Mouse (Mus musculus): ENCODE data around the gene Nsf. TPM values are rescaled to one million over a fixed set of nuclear protein-coding genes. Genes with fewer than 3 reads are reported as not detected.
A peak's percentile ranks its signal among the peaks of the same experiment; 100 is the strongest.

The Nsf gene
- total and polyA plus RNA-seq, 3 experiments: 16.5 to 28.7 (median 26.9) TPM

DNA sequence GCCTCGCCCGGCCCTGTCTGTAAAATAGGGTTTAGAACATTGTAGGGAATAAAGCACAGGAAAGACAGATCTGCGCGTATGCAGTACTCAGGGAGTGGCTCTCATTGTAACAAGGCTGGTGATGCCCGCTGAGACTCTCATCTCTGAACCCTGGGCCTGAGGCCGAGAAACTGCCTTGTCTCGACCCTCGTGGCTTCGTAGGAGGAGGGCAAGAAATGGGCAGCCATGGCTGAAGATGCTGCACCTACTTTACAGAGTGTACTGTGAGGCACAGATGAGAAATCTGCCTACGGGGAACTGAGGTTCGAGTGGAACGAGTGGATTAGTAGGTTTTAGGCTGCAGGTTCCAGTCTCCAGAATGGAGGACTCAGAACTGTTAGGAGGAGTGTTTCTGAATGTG is 143.2 kb downstream of the Nsf start:
- Histone ChIP-seq H3K9ac (ENCODE audit: low read depth, low read length) (no peak overlapping the region), H3K4me3 (no peak overlapping the region; the same call in 1 of the 2 replicates), H3K79me2 (replicated peaks; ENCODE audit: control insufficient read depth, insufficient read depth, low read length) (no peaks in the 10 kb centered on the region), H3K27ac (no peak overlapping the region), H3K27me3 (ENCODE audit: control insufficient read depth, insufficient read depth, low read length) (peaks cover 14% of the 10 kb centered on the region), H3K4me1 (ENCODE audit: control insufficient read depth, insufficient read depth, low read length) (peaks cover 2% of the 10 kb centered on the region; the same call in 1 of the 2 replicates), H3K36me3 (ENCODE audit: control insufficient read depth, insufficient read depth, low read length) (no peaks in the 10 kb centered on the region)
- 40% methylated on average over 12 of the region's 12 CpGs for WGBS
- no peak for DNase-seq
- intact Hi-C loops (cut with DNase I): no loop called here
- TF ChIP-seq EP300 (IDR thresholded peaks at IDR 0.05; ENCODE audit: insufficient read depth, low read depth, low read length) (no peak), POLR2A (IDR thresholded peaks at IDR 0.05; ENCODE audit: insufficient read depth, low read depth, low read length) (no peak)

DNA sequence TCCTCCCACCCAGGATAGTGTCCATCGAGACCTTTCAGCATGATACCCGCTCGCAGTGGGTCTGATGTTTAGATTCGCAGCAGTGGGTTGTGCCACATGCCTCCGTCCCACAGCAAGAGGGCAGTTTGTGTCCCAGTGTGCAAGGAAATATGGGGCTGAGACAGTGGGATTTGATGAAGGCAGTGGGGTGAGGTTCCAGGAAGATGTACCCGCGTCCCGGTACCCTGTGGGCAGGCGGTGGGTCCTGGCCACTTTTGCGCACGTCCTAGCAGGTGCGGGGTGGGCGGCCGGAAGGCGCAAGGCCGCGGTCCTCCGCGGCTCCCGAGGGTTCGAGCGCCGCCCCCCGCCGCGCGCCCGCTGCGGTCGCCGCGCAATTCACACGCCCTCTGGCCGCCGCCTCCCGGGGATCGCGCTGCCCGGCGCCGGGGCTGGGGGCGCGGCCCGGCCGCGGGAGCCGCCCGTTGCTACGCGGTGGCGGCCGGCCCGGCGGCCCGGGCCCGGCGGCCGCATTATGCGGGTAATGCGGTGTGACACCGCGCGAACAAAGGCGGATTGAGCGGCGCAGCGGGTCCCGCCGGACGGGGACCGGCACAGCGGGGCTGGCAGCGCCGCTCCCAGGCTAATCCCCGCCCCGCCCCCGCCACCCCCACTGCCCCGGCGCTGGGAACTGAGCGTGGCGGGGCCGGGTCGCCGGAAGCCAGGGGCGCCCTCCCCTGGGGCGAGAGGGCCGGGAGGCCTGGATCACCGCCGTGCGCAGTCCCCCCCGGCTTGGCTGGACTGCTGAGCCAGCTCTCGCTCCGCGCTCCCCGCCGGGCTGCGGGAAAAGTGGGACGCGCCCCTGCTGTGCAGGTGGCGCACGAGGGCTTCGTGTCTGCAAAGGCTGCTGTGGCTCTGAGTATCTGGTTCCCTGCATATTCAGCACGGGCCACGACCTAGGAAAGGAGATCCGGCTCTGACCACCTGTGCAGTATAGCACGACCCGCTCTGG is 144.0 kb downstream of the Nsf start:
- Histone ChIP-seq H3K9ac (ENCODE audit: low read depth, low read length) (no peak overlapping the region), H3K79me2 (replicated peaks; ENCODE audit: control insufficient read depth, insufficient read depth, low read length) (no peaks in the 10 kb centered on the region), H3K36me3 (ENCODE audit: control insufficient read depth, insufficient read depth, low read length) (no peaks in the 10 kb centered on the region), H3K4me1 (ENCODE audit: control insufficient read depth, insufficient read depth, low read length) (peaks cover 2% of the 10 kb centered on the region; the same call in 1 of the 2 replicates), H3K4me3 (peak overlapping the region; percentile 44), H3K27ac (no peak overlapping the region), H3K27me3 (ENCODE audit: control insufficient read depth, insufficient read depth, low read length) (peaks cover 14% of the 10 kb centered on the region)
- 4% methylated on average over 92 of the region's 107 CpGs for WGBS
- TF ChIP-seq CTCF (IDR thresholded peaks at IDR 0.05) (no peak), EP300 (IDR thresholded peaks at IDR 0.05; ENCODE audit: insufficient read depth, low read depth, low read length) (no peak), POLR2A (IDR thresholded peaks at IDR 0.05; ENCODE audit: insufficient read depth, low read depth, low read length) (no peak)
- intact Hi-C loops (cut with DNase I): no loop called here
- DNase-seq: peak in 1 of 2 experiments; percentile 21

DNA sequence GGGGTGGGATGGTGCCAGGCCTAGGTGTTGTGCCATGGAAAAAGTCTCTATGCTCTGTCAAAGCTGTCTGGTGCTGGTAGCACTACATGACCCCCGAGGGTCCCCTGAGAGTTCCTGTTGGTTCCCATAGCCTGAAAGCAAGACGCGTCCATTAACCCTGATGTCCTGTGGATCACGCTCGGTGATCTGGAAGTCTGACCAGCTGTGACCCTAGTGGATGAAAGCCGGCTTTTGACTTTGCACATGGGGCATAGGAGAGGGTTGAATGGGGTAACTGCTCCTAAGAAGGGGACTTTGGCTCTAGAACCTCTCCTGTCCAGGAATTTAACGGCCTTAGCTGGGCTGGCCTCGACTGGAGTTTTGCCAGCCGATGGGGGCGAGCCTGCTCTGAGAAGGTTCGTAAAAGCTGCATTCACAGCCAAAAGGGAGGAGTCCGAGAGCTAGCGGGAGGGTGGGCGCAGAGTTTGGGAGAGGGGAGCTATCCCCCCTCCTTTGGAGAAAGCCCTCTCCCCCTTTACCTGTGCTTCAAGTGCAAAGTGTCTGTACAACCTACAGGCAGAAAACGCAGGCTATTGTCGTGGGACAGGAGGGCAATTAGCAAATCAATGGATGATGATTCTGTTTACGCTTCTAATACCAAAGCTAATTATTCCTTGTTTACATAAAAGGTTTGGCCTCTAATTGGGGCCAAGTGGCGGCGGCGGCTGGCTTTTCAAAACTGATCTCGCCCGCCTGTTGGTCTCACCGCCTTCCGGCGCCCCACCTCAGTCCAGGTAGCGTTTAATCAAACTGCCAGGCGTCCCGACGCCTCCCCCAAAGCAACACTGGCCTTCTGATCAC is 144.9 kb downstream of the Nsf start:
- WGBS: 10% methylated on average over 29 of the region's 29 CpGs
- intact Hi-C loops (cut with DNase I): no loop called here
- H3K27me3 ChIP-seq (ENCODE audit: control insufficient read depth, insufficient read depth, low read length): peaks cover 14% of the 10 kb centered on the region

DNA sequence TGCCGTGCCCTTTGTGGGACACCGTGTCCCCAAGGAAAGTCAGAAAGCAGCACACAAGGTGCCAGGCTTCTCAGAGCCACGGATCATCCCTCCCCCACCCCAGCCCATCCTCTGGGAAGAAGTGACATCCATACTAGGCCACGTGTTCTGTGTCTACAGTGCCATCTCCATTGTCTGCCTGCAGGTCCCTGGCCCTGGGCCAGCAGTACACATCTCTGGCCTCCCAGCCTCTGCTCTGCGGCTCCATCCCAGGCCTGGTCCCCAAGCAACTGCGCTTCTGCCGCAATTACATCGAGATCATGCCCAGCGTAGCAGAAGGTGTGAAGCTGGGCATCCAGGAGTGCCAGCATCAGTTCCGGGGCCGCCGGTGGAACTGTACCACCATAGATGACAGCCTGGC is 145.9 kb downstream of the Nsf start:
- 47% methylated on average over 12 of the region's 12 CpGs for WGBS
- TF ChIP-seq POLR2A (IDR thresholded peaks at IDR 0.05; ENCODE audit: insufficient read depth, low read depth, low read length) (no peak), CTCF (IDR thresholded peaks at IDR 0.05) (no peak), EP300 (IDR thresholded peaks at IDR 0.05; ENCODE audit: insufficient read depth, low read depth, low read length) (no peak)
- Histone ChIP-seq H3K27ac (no peak overlapping the region), H3K36me3 (ENCODE audit: control insufficient read depth, insufficient read depth, low read length) (no peaks in the 10 kb centered on the region), H3K9ac (ENCODE audit: low read depth, low read length) (no peak overlapping the region), H3K4me1 (ENCODE audit: control insufficient read depth, insufficient read depth, low read length) (peaks cover 2% of the 10 kb centered on the region; the same call in 1 of the 2 replicates), H3K4me3 (no peak overlapping the region), H3K79me2 (replicated peaks; ENCODE audit: control insufficient read depth, insufficient read depth, low read length) (no peaks in the 10 kb centered on the region), H3K27me3 (ENCODE audit: control insufficient read depth, insufficient read depth, low read length) (peaks cover 14% of the 10 kb centered on the region)
- DNase-seq: no peak
- intact Hi-C loops (cut with DNase I): no loop called here

More for the DNA sequence above, 144.9 kb downstream of the Nsf start:
- Histone ChIP-seq H3K4me1 (ENCODE audit: control insufficient read depth, insufficient read depth, low read length) (peaks cover 2% of the 10 kb centered on the region; the same call in 1 of the 2 replicates), H3K27ac (no peak overlapping the region), H3K4me3 (no peak overlapping the region), H3K36me3 (ENCODE audit: control insufficient read depth, insufficient read depth, low read length) (no peaks in the 10 kb centered on the region), H3K79me2 (replicated peaks; ENCODE audit: control insufficient read depth, insufficient read depth, low read length) (no peaks in the 10 kb centered on the region), H3K9ac (ENCODE audit: low read depth, low read length) (no peak overlapping the region)
- no peak for TF ChIP-seq EP300 (IDR thresholded peaks at IDR 0.05; ENCODE audit: insufficient read depth, low read depth, low read length)
- TF ChIP-seq POLR2A (IDR thresholded peaks at IDR 0.05; ENCODE audit: insufficient read depth, low read depth, low read length): no peak
- TF ChIP-seq CTCF (IDR thresholded peaks at IDR 0.05): no peak
- DNase-seq: no peak

DNA sequence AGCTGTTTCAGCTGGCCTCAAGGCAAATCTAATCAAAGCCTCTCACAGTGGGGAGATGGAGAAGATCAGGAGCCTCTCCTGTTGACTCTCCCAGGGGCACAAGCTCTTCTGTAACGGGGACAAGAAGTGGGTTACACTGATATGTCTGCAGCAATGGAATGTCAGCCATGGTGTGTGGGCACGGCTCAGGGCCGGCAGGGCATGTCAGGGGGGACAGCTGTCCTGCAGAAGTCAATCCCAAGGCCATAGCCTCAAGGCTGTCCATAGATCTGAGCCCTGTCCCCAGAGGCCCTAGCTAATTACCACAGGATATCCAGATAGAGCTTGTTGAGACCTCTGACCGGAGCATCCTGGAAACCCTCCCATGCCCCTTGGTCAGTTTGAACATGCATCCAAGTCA is 149.1 kb downstream of the Nsf start:
- no peaks in the 10 kb centered on the region for H3K79me2 ChIP-seq (replicated peaks; ENCODE audit: control insufficient read depth, insufficient read depth, low read length)
- whole genome bisulfite sequencing: 54% methylated on average over 4 of the region's 4 CpGs
- intact Hi-C loops (cut with DNase I): no loop called here
- no peak overlapping the region for H3K9ac ChIP-seq (ENCODE audit: low read depth, low read length)
- no peak overlapping the region for H3K4me3 ChIP-seq
- H3K27me3 ChIP-seq (ENCODE audit: control insufficient read depth, insufficient read depth, low read length): peaks cover 5% of the 10 kb centered on the region
- H3K36me3 ChIP-seq (ENCODE audit: control insufficient read depth, insufficient read depth, low read length): no peaks in the 10 kb centered on the region
- no peak overlapping the region for H3K27ac ChIP-seq
- TF ChIP-seq EP300 (IDR thresholded peaks at IDR 0.05; ENCODE audit: insufficient read depth, low read depth, low read length) (no peak), POLR2A (IDR thresholded peaks at IDR 0.05; ENCODE audit: insufficient read depth, low read depth, low read length) (no peak), CTCF (IDR thresholded peaks at IDR 0.05) (no peak)
- peaks cover 2% of the 10 kb centered on the region; the same call in 1 of the 2 replicates for H3K4me1 ChIP-seq (ENCODE audit: control insufficient read depth, insufficient read depth, low read length)
- no peak for DNase-seq
